Mouse (Mus musculus) limb, embryonic 11.5 days (tissue): ENCODE measurements around the gene Lpp. TPM values are rescaled to one million over a fixed set of nuclear protein-coding genes. Genes with fewer than 3 reads are reported as not detected.

Source experiments
- ATAC-seq: fragments of 200-750 bp; cut with Nextera tagmentation; 2 replicates; pipeline ENCODE4 v1.8.0; 2017; ENCODE audit warnings: low read depth; ENCODE audit not compliant: insufficient number of reproducible peaks, low FRiP score, low TSS enrichment
- DNase-seq: peaks from one replicate; pipeline ENCODE4 v3.0.0-alpha.2; 2015; ENCODE audit warnings: low spot score
- H3K27ac ChIP-seq: fragments of 300-500 bp; sonication (generic); replicated peaks from 2 replicates; pipeline ENCODE4 v1.5.1; 2014; ENCODE audit warnings: low read depth, mild to moderate bottlenecking, low read length
- H3K27me3 ChIP-seq: fragments of 300-500 bp; sonication (generic); 2 replicates; pipeline ENCODE4 v1.6.1; 2014; ENCODE audit warnings: mild to moderate bottlenecking, low read length, mixed read lengths; ENCODE audit not compliant: control insufficient read depth, insufficient read depth
- H3K36me3 ChIP-seq: fragments of 300-500 bp; sonication (generic); 2 replicates; pipeline ENCODE4 v1.6.1; 2014; ENCODE audit warnings: mild to moderate bottlenecking, low read length, moderate library complexity, mixed read lengths; ENCODE audit not compliant: control insufficient read depth, insufficient read depth
- H3K4me1 ChIP-seq: fragments of 300-500 bp; sonication (generic); 2 replicates; pipeline ENCODE4 v1.6.1; 2014; ENCODE audit warnings: low read length, mixed read lengths; ENCODE audit not compliant: control insufficient read depth, insufficient read depth
- H3K4me2 ChIP-seq: fragments of 300-500 bp; sonication (generic); 2 replicates; pipeline ENCODE4 v1.6.1; 2014; ENCODE audit warnings: low read depth, mild to moderate bottlenecking, moderate library complexity; ENCODE audit not compliant: severe bottlenecking
- H3K4me3 ChIP-seq: fragments of 300-500 bp; sonication (generic); 2 replicates; pipeline ENCODE4 v1.5.1; 2014; ENCODE audit warnings: low read depth, low read length
- H3K9ac ChIP-seq: fragments of 300-500 bp; sonication (generic); 2 replicates; pipeline ENCODE4 v1.6.1; 2014; ENCODE audit warnings: mild to moderate bottlenecking, low read length
- H3K9me3 ChIP-seq: fragments of 300-500 bp; sonication (generic); 2 replicates; pipeline ENCODE4 v1.6.1; 2016; ENCODE audit warnings: low read length; ENCODE audit not compliant: control insufficient read depth
- WGBS: fragments of 180-500 bp; shearing (Covaris S2); extraction: QIAGEN DNeasy Blood & Tissue Kit; methylation state at CpG from one replicate; pipeline ENCODE4 v1.1.7; 2014; 5-methylcytosine and 5-hydroxymethylcytosine counted together
- polyA plus RNA-seq: library from polyadenylated mRNA; unstranded; fragments of >200 nt; fragmentation: Nextera tagmentation; extraction: Ambion mirVana; gene quantifications from 2 replicates; pipeline ENCODE4 v1.2.1, GENCODE M21; 2014

Gene Lpp
- polyA plus RNA-seq, 1 experiment from 2014 or later: 38.2 TPM

DNA sequence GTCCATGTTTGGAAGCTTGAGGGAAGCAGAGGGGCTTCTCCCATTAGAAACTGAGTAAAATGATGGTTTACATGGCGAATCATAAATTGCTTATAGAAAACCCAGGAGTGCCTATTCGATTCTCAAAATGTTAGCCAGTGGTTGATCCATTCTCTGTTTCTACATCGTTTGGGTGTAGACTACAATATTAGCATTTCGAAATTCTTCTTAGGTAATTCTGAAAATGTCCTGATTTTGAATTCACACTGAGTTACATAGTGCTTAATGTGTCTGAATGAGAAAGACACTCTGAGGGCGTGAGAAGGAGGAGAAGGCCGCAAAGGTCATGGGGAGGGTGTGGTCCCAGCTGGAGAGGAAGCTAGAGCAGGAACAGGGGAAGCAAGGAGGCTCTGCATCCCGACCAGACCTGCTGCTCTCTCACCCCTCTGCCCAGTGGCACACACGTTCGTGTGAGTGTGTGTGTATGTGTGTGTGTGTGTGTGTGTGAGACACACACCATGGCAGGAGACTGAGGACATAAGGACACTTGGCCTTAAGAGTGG is 124.3 kb downstream of the Lpp start:
- Histone ChIP-seq H3K9me3 (no peaks in the 10 kb centered on the region), H3K9ac (no peak overlapping the region), H3K4me2 (no peak overlapping the region), H3K4me3 (no peak overlapping the region), H3K4me1 (peaks cover 12% of the 10 kb centered on the region), H3K27me3 (0 out of 2 replicates have a peak, but pooled peaks cover 2% of the 10 kb centered on the region), H3K36me3 (no peaks in the 10 kb centered on the region), H3K27ac (no peak overlapping the region)
- 62% methylated on average over 9 of the region's 9 CpGs for WGBS
- DNase-seq (no peak), ATAC-seq (no peak)

DNA sequence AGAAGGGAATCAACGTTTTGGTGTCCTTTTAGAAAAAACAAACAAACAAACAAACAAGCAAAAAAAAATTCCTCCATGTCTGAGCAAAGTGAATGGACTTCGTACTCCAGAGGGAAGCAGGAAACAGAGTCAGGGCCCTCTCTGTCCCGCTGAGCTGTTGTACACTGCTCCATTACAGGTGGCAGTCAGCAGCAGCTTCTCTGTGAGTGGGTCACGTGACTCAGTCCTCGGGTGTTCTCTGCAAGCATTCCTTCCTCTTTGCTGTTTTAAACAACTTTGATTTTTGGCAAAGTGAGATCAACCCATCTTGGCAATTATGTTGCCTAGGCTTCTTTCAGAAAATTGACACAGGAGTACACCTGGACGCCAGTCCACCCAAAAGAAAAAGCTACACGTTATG is 125.5 kb downstream of the Lpp start:
- 77% methylated on average over 7 of the region's 7 CpGs for WGBS
- DNase-seq: no peak
- no peaks in the 10 kb centered on the region for H3K36me3 ChIP-seq
- no peak for ATAC-seq
- H3K9me3 ChIP-seq: no peaks in the 10 kb centered on the region
- H3K9ac ChIP-seq: no peak overlapping the region
- no peak overlapping the region for H3K4me3 ChIP-seq
- 0 out of 2 replicates have a peak, but pooled peaks cover 2% of the 10 kb centered on the region for H3K27me3 ChIP-seq
- H3K4me1 ChIP-seq: peaks cover 11% of the 10 kb centered on the region
- no peak overlapping the region for H3K27ac ChIP-seq
- H3K4me2 ChIP-seq: no peak overlapping the region

DNA sequence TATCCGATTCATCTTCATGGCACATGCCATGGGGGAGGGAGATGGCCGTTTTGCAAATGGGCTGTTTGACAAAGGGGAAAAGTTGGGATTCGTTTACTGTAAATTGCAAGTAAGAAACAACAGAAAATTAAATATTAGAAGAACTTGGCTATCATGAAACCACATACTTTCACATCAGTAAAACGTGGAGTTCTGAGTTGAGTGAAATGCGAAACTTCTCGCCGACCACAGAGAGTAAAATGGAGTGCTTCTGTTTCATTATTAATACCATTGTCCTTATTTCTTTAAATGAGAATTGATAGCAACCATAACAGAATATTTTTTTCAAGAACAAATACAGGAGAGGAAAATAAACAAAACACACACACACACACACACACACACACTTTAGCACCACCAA is 133.9 kb downstream of the Lpp start:
- Histone ChIP-seq H3K9ac (no peak overlapping the region), H3K9me3 (no peaks in the 10 kb centered on the region), H3K4me3 (no peak overlapping the region), H3K4me2 (no peak overlapping the region), H3K4me1 (no peaks in the 10 kb centered on the region), H3K36me3 (no peaks in the 10 kb centered on the region), H3K27ac (no peak overlapping the region), H3K27me3 (no peaks in the 10 kb centered on the region)
- no peak for DNase-seq
- WGBS: 94% methylated on average over 7 of the region's 7 CpGs
- no peak for ATAC-seq

DNA sequence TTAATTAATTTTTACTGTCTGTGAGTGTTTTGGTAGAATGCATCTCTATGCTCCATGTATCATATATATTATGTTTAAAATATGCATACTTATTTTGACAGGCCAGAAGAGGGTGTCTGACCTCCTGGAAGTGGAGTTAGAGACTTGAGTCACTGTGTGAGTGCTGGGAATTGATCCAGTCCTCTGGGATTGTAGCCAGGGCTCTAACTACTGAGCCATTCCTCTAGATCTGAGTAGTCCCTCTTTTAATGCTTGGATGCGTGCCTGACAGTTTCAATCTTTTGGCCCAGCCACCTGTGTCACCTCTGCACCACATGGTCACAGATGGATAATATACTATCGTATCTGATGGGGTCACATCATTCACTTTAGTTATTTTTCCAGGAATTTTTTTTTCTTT is 138.4 kb downstream of the Lpp start:
- H3K9me3 ChIP-seq: no peaks in the 10 kb centered on the region
- no peak for DNase-seq
- no peaks in the 10 kb centered on the region for H3K27me3 ChIP-seq
- WGBS: 87% methylated on average over 2 of the region's 2 CpGs
- no peak overlapping the region for H3K4me3 ChIP-seq
- H3K9ac ChIP-seq: no peak overlapping the region
- no peaks in the 10 kb centered on the region for H3K4me1 ChIP-seq
- no peak overlapping the region for H3K4me2 ChIP-seq
- ATAC-seq: no peak
- H3K36me3 ChIP-seq: no peaks in the 10 kb centered on the region
- H3K27ac ChIP-seq: no peak overlapping the region

DNA sequence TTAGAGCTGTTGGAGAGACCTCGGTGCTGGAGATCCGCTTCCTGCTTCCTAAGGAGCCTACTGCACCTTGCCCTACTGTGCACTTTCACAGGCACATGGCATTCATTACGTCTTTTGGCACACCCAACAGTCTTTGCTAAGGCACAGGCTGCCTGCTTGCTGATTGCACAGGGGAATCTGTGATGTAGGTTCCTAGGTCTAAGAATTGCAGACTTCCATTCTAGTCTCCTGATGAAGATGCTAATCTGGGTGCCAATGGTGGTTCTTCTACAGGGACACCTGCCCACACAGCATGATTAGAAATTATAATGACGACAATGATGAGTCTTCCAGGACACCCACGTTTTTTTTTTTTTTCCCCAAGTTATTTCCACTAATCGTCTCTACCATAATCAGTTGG is 141.9 kb downstream of the Lpp start:
- ATAC-seq (no peak), DNase-seq (no peak)
- Histone ChIP-seq H3K9me3 (no peaks in the 10 kb centered on the region), H3K27me3 (no peaks in the 10 kb centered on the region), H3K27ac (no peak overlapping the region), H3K4me2 (no peak overlapping the region), H3K4me3 (no peak overlapping the region), H3K9ac (no peak overlapping the region), H3K36me3 (no peaks in the 10 kb centered on the region), H3K4me1 (no peaks in the 10 kb centered on the region)
- WGBS: 89% methylated on average over 6 of the region's 6 CpGs

DNA sequence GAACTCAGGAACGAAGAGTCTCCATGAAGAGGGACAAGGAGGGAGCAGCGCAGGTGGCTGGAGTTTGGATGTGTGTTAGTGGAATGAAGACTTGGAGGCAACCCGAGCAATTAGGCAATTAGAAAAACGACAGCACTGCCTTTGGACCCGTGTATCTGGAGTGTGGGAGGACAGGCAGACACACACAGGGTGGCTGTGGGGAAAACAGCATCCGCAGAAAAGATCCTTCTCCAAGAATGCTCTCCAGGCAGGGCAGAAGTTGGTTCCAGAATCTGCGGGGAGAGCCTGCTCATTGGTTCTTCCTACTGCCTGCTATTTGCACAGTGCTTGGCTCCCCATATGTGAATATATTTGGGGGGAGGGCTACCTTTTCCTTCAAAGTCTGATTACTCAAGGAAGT is 143.0 kb downstream of the Lpp start:
- DNase-seq (no peak), ATAC-seq (no peak)
- H3K4me2 ChIP-seq: no peak overlapping the region
- no peak overlapping the region for H3K4me3 ChIP-seq
- 73% methylated on average over 7 of the region's 7 CpGs for WGBS
- H3K36me3 ChIP-seq: no peaks in the 10 kb centered on the region
- H3K27me3 ChIP-seq: no peaks in the 10 kb centered on the region
- no peaks in the 10 kb centered on the region for H3K4me1 ChIP-seq
- no peak overlapping the region for H3K9ac ChIP-seq
- H3K27ac ChIP-seq: no peak overlapping the region
- H3K9me3 ChIP-seq: no peaks in the 10 kb centered on the region

DNA sequence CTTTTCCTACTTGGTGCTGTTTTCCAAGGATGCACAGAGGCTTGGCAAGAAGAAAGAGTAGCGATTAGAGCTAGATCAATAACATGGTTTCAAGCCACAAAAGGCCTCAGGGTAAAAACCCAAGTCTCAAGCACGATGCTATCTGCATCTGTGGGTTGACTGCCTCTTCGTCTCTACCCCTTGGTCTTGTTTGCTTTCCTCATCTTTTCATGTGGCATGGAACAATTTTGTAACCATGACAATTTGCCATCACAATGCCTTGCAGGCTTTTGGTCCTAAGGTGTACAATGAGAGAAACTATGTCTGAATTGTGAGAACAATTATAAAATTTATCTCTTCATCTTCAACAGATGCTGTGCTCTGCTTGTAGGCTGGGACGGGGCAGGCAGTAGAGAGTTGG is 145.7 kb downstream of the Lpp start:
- H3K27ac ChIP-seq: no peak overlapping the region
- ATAC-seq: no peak

DNA sequence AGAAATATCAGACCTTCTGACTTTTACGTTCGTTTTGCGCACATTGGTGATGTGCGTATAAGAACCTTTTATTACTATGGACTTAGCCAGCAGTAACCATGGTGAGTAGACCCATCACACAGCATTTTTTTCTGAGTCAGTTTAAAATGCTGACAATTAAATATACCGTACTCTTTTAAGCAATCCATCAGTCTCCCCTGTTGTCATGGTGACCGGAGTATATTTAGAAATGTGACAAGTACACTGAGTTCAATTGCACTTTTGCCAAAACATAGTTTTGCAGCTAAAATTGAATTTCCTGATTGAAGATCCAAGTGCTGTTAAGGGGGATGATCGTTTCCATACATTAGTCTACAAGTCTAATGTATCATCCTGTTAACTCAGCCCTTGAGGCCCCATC is 149.6 kb downstream of the Lpp start:
- H3K4me3 ChIP-seq: no peak overlapping the region
- DNase-seq: no peak
- no peaks in the 10 kb centered on the region for H3K36me3 ChIP-seq
- no peaks in the 10 kb centered on the region for H3K9me3 ChIP-seq
- no peak overlapping the region for H3K27ac ChIP-seq
- WGBS: 94% methylated on average over 7 of the region's 7 CpGs
- H3K9ac ChIP-seq: no peak overlapping the region
- H3K4me2 ChIP-seq: no peak overlapping the region
- no peaks in the 10 kb centered on the region for H3K27me3 ChIP-seq
- H3K4me1 ChIP-seq: no peaks in the 10 kb centered on the region
- no peak for ATAC-seq

More for the DNA sequence above, 145.7 kb downstream of the Lpp start:
- H3K4me3 ChIP-seq: no peak overlapping the region
- H3K4me2 ChIP-seq: no peak overlapping the region
- H3K9me3 ChIP-seq: no peaks in the 10 kb centered on the region
- no peaks in the 10 kb centered on the region for H3K36me3 ChIP-seq
- no peak overlapping the region for H3K9ac ChIP-seq
- H3K27me3 ChIP-seq: no peaks in the 10 kb centered on the region
- 89% methylated on average over 4 of the region's 4 CpGs for WGBS
- no peaks in the 10 kb centered on the region for H3K4me1 ChIP-seq
- DNase-seq: no peak

DNA sequence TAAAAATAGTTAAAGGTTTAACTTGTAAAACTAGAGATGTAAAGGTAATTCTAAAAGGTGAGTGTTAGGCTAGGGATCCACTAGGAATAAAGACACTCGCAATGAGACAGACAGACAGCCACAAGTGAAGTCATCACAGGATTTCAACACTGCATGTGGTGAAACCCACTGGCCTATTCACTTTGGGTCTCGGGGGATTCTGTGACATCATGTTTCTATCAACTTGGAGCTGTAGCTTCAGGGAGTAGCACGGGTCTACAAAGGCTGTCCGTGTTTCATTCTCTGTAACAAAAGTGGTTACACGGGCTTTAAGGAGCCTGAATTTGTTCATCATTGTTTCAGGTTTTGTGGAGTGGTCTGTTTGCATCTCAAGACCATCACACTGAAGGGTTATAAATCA is 152.1 kb downstream of the Lpp start:
- 91% methylated on average over 5 of the region's 5 CpGs for WGBS
- Histone ChIP-seq H3K27ac (no peak overlapping the region), H3K9ac (no peak overlapping the region)

More for the DNA sequence above, 152.1 kb downstream of the Lpp start:
- ATAC-seq (no peak), DNase-seq (no peak)
- H3K9me3 ChIP-seq: no peaks in the 10 kb centered on the region
- H3K4me2 ChIP-seq: no peak overlapping the region
- no peaks in the 10 kb centered on the region for H3K4me1 ChIP-seq
- no peaks in the 10 kb centered on the region for H3K36me3 ChIP-seq
- no peak overlapping the region for H3K4me3 ChIP-seq
- no peaks in the 10 kb centered on the region for H3K27me3 ChIP-seq
